Mouse (Mus musculus): ENCODE measurements around the gene A930004D18Rik.

DNA sequence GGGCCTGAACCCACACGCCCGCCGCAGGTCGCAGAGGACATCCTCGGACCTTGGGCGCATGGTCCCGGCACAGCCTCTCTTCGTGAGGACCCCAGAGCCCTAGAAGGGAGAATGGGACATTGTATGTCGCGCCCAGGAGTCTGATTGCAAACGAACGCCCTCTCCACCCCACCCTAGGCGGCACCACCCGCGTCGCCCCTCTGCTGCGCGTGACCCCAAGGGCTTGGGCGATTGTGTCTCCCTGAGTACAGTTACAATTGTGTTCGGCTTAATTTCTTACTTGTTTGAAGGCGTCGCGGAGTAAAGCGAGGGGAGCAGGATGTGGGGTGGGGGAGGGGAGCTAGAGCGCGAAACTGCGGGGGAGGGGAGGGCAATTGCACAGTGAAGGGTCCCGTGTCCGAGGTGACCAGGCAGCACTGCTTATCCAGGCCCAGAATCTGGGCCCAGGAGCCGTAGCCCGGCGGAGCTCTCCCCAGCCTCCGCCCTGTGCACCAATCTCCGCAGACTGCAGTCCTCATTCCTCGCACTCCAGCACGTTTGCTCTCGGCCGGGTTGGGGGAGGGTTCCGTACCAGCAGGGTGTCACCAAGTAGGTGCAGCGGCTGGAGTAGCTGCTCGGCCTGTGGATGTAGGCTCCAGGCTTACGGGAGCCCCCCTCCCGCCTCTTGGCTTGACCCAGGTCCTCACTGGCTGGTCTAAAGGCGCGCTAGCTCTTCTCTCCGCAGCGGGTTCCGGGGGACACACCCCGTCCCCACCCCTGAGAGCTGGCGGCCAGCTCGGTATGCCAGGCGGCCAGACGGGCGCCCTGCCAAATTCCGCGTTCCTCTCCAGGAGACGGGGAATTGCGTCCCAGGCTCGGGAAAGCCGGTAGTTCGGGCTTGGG lies 9.2 kb downstream of the A930004D18Rik start:
- TF ChIP-seq CTCF (conservative IDR thresholded peaks at IDR 0.05; ENCODE audit: low read length) (no peak), POU5F1 (IDR thresholded peaks at IDR 0.05; ENCODE audit: borderline replicate concordance, low read length) (no peak), NANOG (IDR thresholded peaks at IDR 0.05; ENCODE audit: borderline replicate concordance, low read length) (no peak)
